Mouse (Mus musculus) embryonic fibroblast, embryonic 13.5 days (primary cell): Measurements from ENCODE around the gene 4930518I15Rik.

Source experiments
- CTCF ChIP-seq: IDR thresholded peaks from 2 replicates; pipeline ENCODE4 v1.5.1; 2011; ENCODE audit warnings: mild to moderate bottlenecking, control low read depth, low read length, moderate library complexity, borderline replicate concordance; ENCODE audit not compliant: insufficient read depth
- POLR2A ChIP-seq: IDR thresholded peaks from 2 replicates; pipeline ENCODE4 v1.6.1; 2011; ENCODE audit warnings: low read depth, mild to moderate bottlenecking, control low read depth, low read length, moderate library complexity

DNA sequence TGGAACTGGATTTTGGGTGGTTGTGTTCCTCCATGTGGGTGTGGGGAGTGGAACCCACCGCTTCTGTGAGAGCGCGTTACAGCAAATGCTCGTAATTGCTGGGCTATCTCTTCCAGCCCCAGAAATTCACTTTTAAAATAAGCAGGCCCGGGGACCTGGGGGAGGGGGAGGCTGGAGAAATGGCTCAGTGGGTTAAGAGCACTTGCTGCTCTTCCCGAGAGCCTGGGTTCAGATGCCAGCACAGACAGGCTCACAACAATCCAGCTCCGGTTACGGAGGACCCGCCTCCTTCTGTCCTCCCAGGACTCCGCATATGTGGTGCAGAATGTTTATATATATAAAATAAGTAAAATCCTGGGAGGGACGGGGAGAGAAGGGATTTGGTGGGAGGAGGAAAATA is 15.0 kb downstream of the 4930518I15Rik start:
- TF ChIP-seq CTCF (no peak), POLR2A (no peak)
